In genomic region chr11:98755726-98756380, GRCm38 (mm10) we compare ENCODE assay signal across 17 mouse cellular contexts. TPM values are rescaled to one million over a fixed set of nuclear protein-coding genes. Genes with fewer than 3 reads are reported as not detected.
DNase-seq lines count a peak whose midpoint lies in the region; ATAC-seq and TF ChIP-seq lines count a peak whose summit lies in the region.
"Had no signal": no experiment of that assay in that cellular context is flagged by ENCODE, and none has a peak within 500 bp of the region (broad histone marks: within the 10 kb centered on the region; RNA-seq: fewer than 3 reads in every experiment).

No protein-coding gene starts in this region.

- H3K9me3 ChIP-seq in liver, embryonic 16.5 days (replicated peaks; ENCODE audit: control insufficient read depth, low read length), result no peaks in the 10 kb centered on the region
- H3K9me3 ChIP-seq: limb, embryonic 13.5 days; midbrain, embryonic 15.5 days; stomach, embryonic 15.5 days had no signal

- DNase-seq in heart, adult 11 months, result peak; percentile 91
- no peak for DNase-seq in heart, postnatal 25 days (ENCODE audit: low spot score)
- DNase-seq in left cerebral cortex, adult 2 months (ENCODE audit: extremely low spot score in 1 of 2, low spot score in 2 of 2), result no peak
- no peak for DNase-seq in left cerebral cortex, adult 8-10 months (ENCODE audit: low spot score in 2 of 2)
- DNase-seq in cerebellum, postnatal 25 days, result peak; percentile 66 to 74
- DNase-seq in B cell, adult 2 months, result no peak
- DNase-seq in lung, postnatal 10 days, result no peak
- DNase-seq: gastrocnemius, postnatal 25 days; kidney, postnatal 4 days; lung, postnatal 4 days; thymus, postnatal 36 days had no signal

- ATAC-seq in liver, embryonic 16.5 days (ENCODE audit: low read depth), result peak; percentile 19; the same call in 1 of the 2 replicates
- ATAC-seq: CD4-positive, CD25-positive, alpha-beta regulatory T cell, adult 4 months; intestine, postnatal 0 days; midbrain, embryonic 15.5 days had no signal

- H3K27ac ChIP-seq in left cerebral cortex, adult 2 months, result peak overlapping the region; percentile 9; the same call in 1 of the 2 replicates
- H3K27ac ChIP-seq in liver, embryonic 16.5 days (ENCODE audit: low read length), result peak overlapping the region; percentile 69
- H3K27ac ChIP-seq: limb, embryonic 13.5 days had no signal

- H3K4me1 ChIP-seq in liver, embryonic 16.5 days (ENCODE audit: control insufficient read depth, low read depth, low read length), result peaks cover 63% of the 10 kb centered on the region

- H3K4me3 ChIP-seq in left cerebral cortex, adult 2 months, result no peak overlapping the region
- no peak overlapping the region for H3K4me3 ChIP-seq in liver, embryonic 16.5 days (ENCODE audit: low read depth, low read length)
- H3K4me3 ChIP-seq: limb, embryonic 13.5 days; midbrain, embryonic 15.5 days; stomach, embryonic 15.5 days had no signal

- H3K4me2 ChIP-seq in liver, embryonic 16.5 days (ENCODE audit: low read depth, low read length), result peak overlapping the region; percentile 34
- H3K4me2 ChIP-seq: limb, embryonic 13.5 days; midbrain, embryonic 15.5 days; stomach, embryonic 15.5 days had no signal

- WGBS in liver, embryonic 16.5 days (ENCODE audit: insufficient replicate concordance), result 61% methylated on average over 6 of the region's 6 CpGs

- no peaks in the 10 kb centered on the region for H3K27me3 ChIP-seq in liver, embryonic 16.5 days (ENCODE audit: control insufficient read depth, insufficient read depth, low read depth, low read length)
- H3K27me3 ChIP-seq: limb, embryonic 13.5 days; midbrain, embryonic 15.5 days; stomach, embryonic 15.5 days had no signal

- intact Hi-C loops in heart, postnatal 25 days (cut with DNase I), result loop anchor here (2.0 kb wide), 1 partner anchor 43 kb away; no protein-coding TSS in a partner anchor
- intact Hi-C loops in left cerebral cortex, adult 2 months (cut with DNase I), result loop anchor here (2.0 kb wide), 1 partner anchor 15 kb away; the partner anchor contains the start of gene Thra

- H3K9ac ChIP-seq in liver, embryonic 16.5 days (ENCODE audit: low read depth, low read length), result peak overlapping the region; percentile 39
- H3K9ac ChIP-seq: limb, embryonic 13.5 days; midbrain, embryonic 15.5 days; stomach, embryonic 15.5 days had no signal

- H3K36me3 ChIP-seq in liver, embryonic 16.5 days (ENCODE audit: control insufficient read depth, insufficient read depth), result peaks cover 11% of the 10 kb centered on the region

- no peak for TF ChIP-seq CTCF in left cerebral cortex, adult 2 months (IDR thresholded peaks at IDR 0.05)

RNA-seq across cellular contexts. Expression of gene Thra, which starts 15.4 kb away (rescaled TPM):
- total RNA-seq in heart, postnatal 25 days (2021), result 100 to 1,000 TPM; 102 to 117 TPM
- 100 to 1,000 TPM; 730 to 768 TPM for total RNA-seq in left cerebral cortex, adult 2 months (2021)
- 100 to 1,000 TPM; 713 to 794 (median 760) TPM for total RNA-seq in left cerebral cortex, adult 8-10 months (2022)
- 6.5 and 7.7 TPM in 2 replicates for polyA plus RNA-seq in liver, embryonic 16.5 days (2015; fragmentation: Nextera tagmentation; extraction: Ambion mirVana)

RNA-seq across cellular contexts. Expression of gene Nr1d1, which starts 19.3 kb away (rescaled TPM):
- total RNA-seq in heart, postnatal 25 days (2021), result 100 to 1,000 TPM in 1 of 2 experiments, 10 to 100 TPM in 1; 61.2 to 129 TPM
- 100 to 1,000 TPM in 1 of 2 experiments, 10 to 100 TPM in 1; 91.9 to 153 TPM for total RNA-seq in left cerebral cortex, adult 2 months (2021)
- 100 to 1,000 TPM; 137 to 177 (median 145) TPM for total RNA-seq in left cerebral cortex, adult 8-10 months (2022)
- 0.65 and 0.66 TPM in 2 replicates for polyA plus RNA-seq in liver, embryonic 16.5 days (2015; fragmentation: Nextera tagmentation; extraction: Ambion mirVana)

RNA-seq across cellular contexts. Expression of gene Med24, which starts 26.6 kb away (rescaled TPM):
- 10 to 100 TPM; 45.2 to 48.8 TPM for total RNA-seq in heart, postnatal 25 days (2021)
- total RNA-seq in left cerebral cortex, adult 2 months (2021), result 100 to 1,000 TPM; 126 to 134 TPM
- 100 to 1,000 TPM; 109 to 128 (median 117) TPM for total RNA-seq in left cerebral cortex, adult 8-10 months (2022)
- 22.8 and 23.8 TPM in 2 replicates for polyA plus RNA-seq in liver, embryonic 16.5 days (2015; fragmentation: Nextera tagmentation; extraction: Ambion mirVana)

RNA-seq across cellular contexts. Expression of gene Msl1, which starts 39.5 kb away (rescaled TPM):
- 10 to 100 TPM; 73.0 to 78.1 TPM for total RNA-seq in heart, postnatal 25 days (2021)
- 100 to 1,000 TPM; 178 to 192 TPM for total RNA-seq in left cerebral cortex, adult 2 months (2021)
- 100 to 1,000 TPM; 167 to 198 (median 186) TPM for total RNA-seq in left cerebral cortex, adult 8-10 months (2022)
- polyA plus RNA-seq in liver, embryonic 16.5 days (2015; fragmentation: Nextera tagmentation; extraction: Ambion mirVana), result 4.9 and 5.3 TPM in 2 replicates

RNA-seq across cellular contexts. Expression of gene Casc3, which starts 48.9 kb away (rescaled TPM):
- total RNA-seq in heart, postnatal 25 days (2021), result 10 to 100 TPM; 22.4 to 25.5 TPM
- total RNA-seq in left cerebral cortex, adult 2 months (2021), result 10 to 100 TPM; 53.0 to 57.6 TPM
- total RNA-seq in left cerebral cortex, adult 8-10 months (2022), result 10 to 100 TPM; 53.6 to 57.8 (median 54.1) TPM
- 11.6 and 13.6 TPM in 2 replicates for polyA plus RNA-seq in liver, embryonic 16.5 days (2015; fragmentation: Nextera tagmentation; extraction: Ambion mirVana)

Comparison
In these comparisons a context has a peak if more than half of its experiments do, and no peak if none do; other contexts are left out.
1. DNase-seq: peak in heart, adult 11 months (single experiment) and cerebellum, postnatal 25 days (2 of 2); none in heart, postnatal 25 days (single experiment), left cerebral cortex, adult 2 months (0 of 2), left cerebral cortex, adult 8-10 months (0 of 2), B cell, adult 2 months (0 of 2) and lung, postnatal 10 days (single experiment).
2. RNA of gene Thra, which starts 15.4 kb away (total RNA-seq): 713 to 794 TPM in left cerebral cortex, adult 8-10 months and 730 to 768 TPM in left cerebral cortex, adult 2 months; 102 to 117 TPM in heart, postnatal 25 days; every median in the first group is over 4 times any median in the second.